In the genomic region with DNA sequence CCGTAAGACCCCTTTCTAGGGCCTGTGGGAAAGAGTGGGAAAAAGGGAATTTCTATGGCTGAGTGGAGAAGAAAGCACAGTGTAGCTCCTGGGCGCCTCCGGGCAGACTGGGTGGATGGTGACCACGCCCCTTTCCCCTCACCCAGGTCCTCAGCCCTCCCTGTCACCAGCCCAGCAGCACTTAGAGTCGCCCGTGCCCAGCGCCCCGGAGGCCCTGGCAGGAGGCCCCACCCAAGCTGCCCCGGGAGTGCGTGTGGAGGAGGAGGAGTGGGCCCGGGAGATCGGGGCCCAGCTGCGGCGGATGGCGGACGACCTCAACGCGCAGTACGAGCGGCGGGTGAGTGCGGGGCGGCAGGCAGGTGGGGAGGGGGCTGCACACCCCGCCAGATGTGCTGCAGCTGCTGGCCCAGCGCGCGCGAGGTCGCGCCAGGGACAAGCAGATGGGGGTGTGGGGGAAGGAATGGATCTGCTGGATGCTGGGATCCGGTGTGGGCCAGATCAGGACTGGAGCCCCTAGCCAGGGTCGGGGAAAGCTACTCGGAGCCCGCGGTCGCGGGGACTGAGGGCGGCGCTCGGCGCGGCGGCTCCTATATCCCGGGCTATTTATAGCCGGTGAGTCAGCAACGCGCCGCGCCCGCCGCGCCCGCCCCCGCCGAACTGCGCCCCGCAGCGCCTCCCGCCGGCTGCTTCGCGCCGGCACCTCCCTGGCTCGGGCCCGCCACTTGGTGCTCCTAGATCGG, we compare ENCODE assay signal across 8 mouse cellular contexts. TPM values are rescaled to one million over a fixed set of nuclear protein-coding genes. Genes with fewer than 3 reads are reported as not detected.
DNase-seq lines count a peak whose midpoint lies in the region; ATAC-seq and TF ChIP-seq lines count a peak whose summit lies in the region.

No protein-coding gene starts in this region.

- peak; percentile 76 for TF ChIP-seq CTCF in C2C12 (IDR thresholded peaks at IDR 0.05; ENCODE audit: control insufficient read depth, insufficient read depth, insufficient read length)
- TF ChIP-seq CTCF in bone marrow macrophage, adult 2 months (IDR thresholded peaks at IDR 0.05; ENCODE audit: low read depth, low read length), result no peak; the same call in 1 of the 2 replicates
- no peak for TF ChIP-seq CTCF in embryonic fibroblast, embryonic 13.5 days (IDR thresholded peaks at IDR 0.05; ENCODE audit: borderline replicate concordance, insufficient read depth, low read length)

- peak overlapping the region; percentile 46 for H3K4me3 ChIP-seq in C2C12 (ENCODE audit: insufficient read depth, poor library complexity, severe bottlenecking)
- peak overlapping the region; percentile 99 for H3K4me3 ChIP-seq in bone marrow macrophage, adult 2 months (ENCODE audit: insufficient read depth, low read length)
- H3K4me3 ChIP-seq in embryonic fibroblast, embryonic 13.5 days (ENCODE audit: insufficient read depth, low read length), result peak overlapping the region; percentile 74
- H3K4me3 ChIP-seq in heart, embryonic 11.5 days (ENCODE audit: low read depth, low read length), result peak overlapping the region; percentile 86
- H3K4me3 ChIP-seq in kidney, embryonic 15.5 days (replicated peaks), result peak overlapping the region; percentile 85
- peak overlapping the region; percentile 91 for H3K4me3 ChIP-seq in liver, embryonic 13.5 days (replicated peaks)
- H3K4me3 ChIP-seq in stomach, embryonic 14.5 days (ENCODE audit: low read depth, low read length), result peak overlapping the region; percentile 74

- H3K4me1 ChIP-seq in bone marrow macrophage, adult 2 months (ENCODE audit: control insufficient read depth, insufficient read depth, low read length), result peaks cover 15% of the 10 kb centered on the region
- H3K4me1 ChIP-seq in embryonic fibroblast, embryonic 13.5 days (ENCODE audit: control insufficient read depth, insufficient read depth, low read length), result peaks cover 8% of the 10 kb centered on the region
- peaks cover 22% of the 10 kb centered on the region for H3K4me1 ChIP-seq in heart, embryonic 11.5 days (ENCODE audit: control insufficient read depth, insufficient read depth, low read length)
- H3K4me1 ChIP-seq in kidney, embryonic 15.5 days, result peaks cover 68% of the 10 kb centered on the region
- peaks cover 71% of the 10 kb centered on the region for H3K4me1 ChIP-seq in liver, embryonic 13.5 days (replicated peaks)
- peaks cover 37% of the 10 kb centered on the region for H3K4me1 ChIP-seq in stomach, embryonic 14.5 days (ENCODE audit: control insufficient read depth, insufficient read depth, low read length)

- 1% methylated on average over 44 of the region's 66 CpGs for WGBS in heart, embryonic 11.5 days (ENCODE audit: insufficient replicate concordance)
- WGBS in kidney, embryonic 15.5 days, result under 1% methylated on average over 65 of the region's 66 CpGs
- WGBS in liver, embryonic 13.5 days (ENCODE audit: insufficient replicate concordance), result under 1% methylated on average over 64 of the region's 66 CpGs
- under 1% methylated on average over 44 of the region's 66 CpGs for WGBS in stomach, embryonic 14.5 days

- H3K27ac ChIP-seq in bone marrow macrophage, adult 2 months (ENCODE audit: insufficient read depth, low read depth, low read length), result peak overlapping the region; percentile 97
- H3K27ac ChIP-seq in embryonic fibroblast, embryonic 13.5 days (ENCODE audit: insufficient read depth, low read length), result peak overlapping the region; percentile 98
- peak overlapping the region; percentile 92 for H3K27ac ChIP-seq in heart, embryonic 11.5 days (ENCODE audit: low read depth, low read length)
- peak overlapping the region; percentile 99 for H3K27ac ChIP-seq in kidney, embryonic 15.5 days
- H3K27ac ChIP-seq in liver, embryonic 13.5 days, result peak overlapping the region; percentile 99
- peak overlapping the region; percentile 97 for H3K27ac ChIP-seq in stomach, embryonic 14.5 days (ENCODE audit: low read length)

- H3K9ac ChIP-seq in heart, embryonic 11.5 days (ENCODE audit: low read depth, low read length), result peak overlapping the region; percentile 82
- peak overlapping the region; percentile 94 for H3K9ac ChIP-seq in kidney, embryonic 15.5 days
- peak overlapping the region; percentile 99 for H3K9ac ChIP-seq in liver, embryonic 13.5 days
- peak overlapping the region; percentile 73 for H3K9ac ChIP-seq in stomach, embryonic 14.5 days (replicated peaks; ENCODE audit: low read depth, low read length)

- H3K79me3 ChIP-seq in C2C12 (ENCODE audit: low read depth), result no peaks in the 10 kb centered on the region

- H3K9me3 ChIP-seq in heart, embryonic 11.5 days (replicated peaks; ENCODE audit: control insufficient read depth, low read length), result no peaks in the 10 kb centered on the region
- no peaks in the 10 kb centered on the region for H3K9me3 ChIP-seq in kidney, embryonic 15.5 days (replicated peaks)
- no peaks in the 10 kb centered on the region for H3K9me3 ChIP-seq in liver, embryonic 13.5 days (replicated peaks)
- no peaks in the 10 kb centered on the region for H3K9me3 ChIP-seq in stomach, embryonic 14.5 days (ENCODE audit: control insufficient read depth, low read depth, low read length)

- TF ChIP-seq POLR2A in bone marrow macrophage, adult 2 months (IDR thresholded peaks at IDR 0.05; ENCODE audit: borderline replicate concordance, low read depth, low read length), result peak; percentile 94
- peak; percentile 94 for TF ChIP-seq POLR2A in embryonic fibroblast, embryonic 13.5 days (IDR thresholded peaks at IDR 0.05; ENCODE audit: low read depth, low read length)

- peak overlapping the region; percentile 93 for H3ac ChIP-seq in C2C12 (ENCODE audit: control insufficient read depth, insufficient read length, low read depth)

- no peaks in the 10 kb centered on the region for H3K36me3 ChIP-seq in C2C12 (ENCODE audit: control insufficient read depth, insufficient read depth)
- H3K36me3 ChIP-seq in heart, embryonic 11.5 days (ENCODE audit: control insufficient read depth, insufficient read depth, low read length), result no peaks in the 10 kb centered on the region; the same call in 1 of the 2 replicates
- peaks cover 16% of the 10 kb centered on the region for H3K36me3 ChIP-seq in kidney, embryonic 15.5 days
- peaks cover 17% of the 10 kb centered on the region for H3K36me3 ChIP-seq in liver, embryonic 13.5 days
- no peaks in the 10 kb centered on the region; the same call in 1 of the 2 replicates for H3K36me3 ChIP-seq in stomach, embryonic 14.5 days (ENCODE audit: control insufficient read depth, insufficient read depth, low read length)

- peak; percentile 75 for DNase-seq in liver, embryonic 13.5 days
- DNase-seq in naive thymus-derived CD4-positive, alpha-beta T cell, adult 2 months (ENCODE audit: low read depth), result peak; percentile 89

- H3K4me2 ChIP-seq in heart, embryonic 11.5 days, result peak overlapping the region; percentile 84
- H3K4me2 ChIP-seq in kidney, embryonic 15.5 days, result peak overlapping the region; percentile 100
- peak overlapping the region; percentile 100 for H3K4me2 ChIP-seq in liver, embryonic 13.5 days
- H3K4me2 ChIP-seq in stomach, embryonic 14.5 days (replicated peaks; ENCODE audit: low read depth, low read length), result peak overlapping the region; percentile 99

- H3K27me3 ChIP-seq in C2C12 (ENCODE audit: control insufficient read depth, insufficient read depth, insufficient read length), result no peaks in the 10 kb centered on the region
- no peaks in the 10 kb centered on the region for H3K27me3 ChIP-seq in heart, embryonic 11.5 days (ENCODE audit: control insufficient read depth, insufficient read depth, low read length)
- H3K27me3 ChIP-seq in kidney, embryonic 15.5 days, result no peaks in the 10 kb centered on the region
- peaks cover 18% of the 10 kb centered on the region for H3K27me3 ChIP-seq in liver, embryonic 13.5 days
- H3K27me3 ChIP-seq in stomach, embryonic 14.5 days (ENCODE audit: control insufficient read depth, insufficient read depth, low read length), result no peaks in the 10 kb centered on the region

- ATAC-seq in heart, embryonic 11.5 days (replicated peaks; ENCODE audit: insufficient number of reproducible peaks, low FRiP score, low TSS enrichment), result peak; percentile 71
- ATAC-seq in kidney, embryonic 15.5 days (replicated peaks; ENCODE audit: low FRiP score), result peak; percentile 73
- peak; percentile 67 for ATAC-seq in liver, embryonic 13.5 days (ENCODE audit: low read depth)
- ATAC-seq in stomach, embryonic 14.5 days (ENCODE audit: insufficient number of reproducible peaks, insufficient read depth, low FRiP score, low read depth), result peak; percentile 73

- H3K79me2 ChIP-seq in C2C12 (ENCODE audit: control insufficient read depth, insufficient read depth), result peaks cover 11% of the 10 kb centered on the region

RNA-seq across cellular contexts. Expression of a gene that starts 5.5 kb away (rescaled TPM):
- polyA plus RNA-seq in C2C12 (2012; fragmentation: generic; extraction: Trizol), result 6.6 TPM
- 26.6 and 27.6 TPM in 2 replicates for polyA plus RNA-seq in bone marrow macrophage, adult 2 months (2012; ENCODE audit: insufficient read depth, insufficient read length, missing spikeins)
- 15.8 and 19.9 TPM in 2 replicates for polyA plus RNA-seq in embryonic fibroblast, embryonic 13.5 days (2011; ENCODE audit: insufficient read length, low read depth, missing spikeins)
- polyA plus RNA-seq in heart, embryonic 11.5 days (2014; fragmentation: Nextera tagmentation; extraction: Ambion mirVana), result 3.7 and 6.0 TPM in 2 replicates
- polyA plus RNA-seq in kidney, embryonic 15.5 days (2015; fragmentation: Nextera tagmentation; extraction: Ambion mirVana), result 12.3 and 12.4 TPM in 2 replicates
- 4.1 and 4.5 TPM in 2 replicates for polyA plus RNA-seq in liver, embryonic 13.5 days (2015; fragmentation: Nextera tagmentation; extraction: Ambion mirVana)
- 5.2 and 5.3 TPM in 2 replicates for polyA plus RNA-seq in stomach, embryonic 14.5 days (2014; fragmentation: Nextera tagmentation; extraction: Ambion mirVana)

RNA-seq across cellular contexts. Expression of a gene that starts 27.1 kb away (rescaled TPM):
- 52.2 TPM for polyA plus RNA-seq in C2C12 (2012; fragmentation: generic; extraction: Trizol)
- polyA plus RNA-seq in bone marrow macrophage, adult 2 months (2012; ENCODE audit: insufficient read depth, insufficient read length, missing spikeins), result 143 and 146 TPM in 2 replicates
- 66.0 and 70.9 TPM in 2 replicates for polyA plus RNA-seq in embryonic fibroblast, embryonic 13.5 days (2011; ENCODE audit: insufficient read length, low read depth, missing spikeins)
- 11.3 and 16.4 TPM in 2 replicates for polyA plus RNA-seq in heart, embryonic 11.5 days (2014; fragmentation: Nextera tagmentation; extraction: Ambion mirVana)
- polyA plus RNA-seq in kidney, embryonic 15.5 days (2015; fragmentation: Nextera tagmentation; extraction: Ambion mirVana), result 28.9 and 33.0 TPM in 2 replicates
- 12.6 and 17.5 TPM in 2 replicates for polyA plus RNA-seq in liver, embryonic 13.5 days (2015; fragmentation: Nextera tagmentation; extraction: Ambion mirVana)
- 20.5 and 23.4 TPM in 2 replicates for polyA plus RNA-seq in stomach, embryonic 14.5 days (2014; fragmentation: Nextera tagmentation; extraction: Ambion mirVana)

RNA-seq across cellular contexts. Expression of a gene that starts 40.2 kb away (rescaled TPM):
- 11.7 TPM for polyA plus RNA-seq in C2C12 (2012; fragmentation: generic; extraction: Trizol)
- 11.7 and 14.0 TPM in 2 replicates for polyA plus RNA-seq in bone marrow macrophage, adult 2 months (2012; ENCODE audit: insufficient read depth, insufficient read length, missing spikeins)
- polyA plus RNA-seq in embryonic fibroblast, embryonic 13.5 days (2011; ENCODE audit: insufficient read length, low read depth, missing spikeins), result 11.1 and 11.6 TPM in 2 replicates
- 6.6 and 6.7 TPM in 2 replicates for polyA plus RNA-seq in heart, embryonic 11.5 days (2014; fragmentation: Nextera tagmentation; extraction: Ambion mirVana)
- polyA plus RNA-seq in kidney, embryonic 15.5 days (2015; fragmentation: Nextera tagmentation; extraction: Ambion mirVana), result 16.4 and 19.5 TPM in 2 replicates
- polyA plus RNA-seq in liver, embryonic 13.5 days (2015; fragmentation: Nextera tagmentation; extraction: Ambion mirVana), result 3.9 and 4.4 TPM in 2 replicates
- polyA plus RNA-seq in stomach, embryonic 14.5 days (2014; fragmentation: Nextera tagmentation; extraction: Ambion mirVana), result 19.0 and 19.5 TPM in 2 replicates

RNA-seq across cellular contexts. Expression of a gene that starts 54.3 kb away (rescaled TPM):
- 0.02 TPM for polyA plus RNA-seq in C2C12 (2012; fragmentation: generic; extraction: Trizol)
- polyA plus RNA-seq in bone marrow macrophage, adult 2 months (2012; ENCODE audit: insufficient read depth, insufficient read length, missing spikeins), result 463 and 511 TPM in 2 replicates
- polyA plus RNA-seq in embryonic fibroblast, embryonic 13.5 days (2011; ENCODE audit: insufficient read length, low read depth, missing spikeins), result 0.60 and 5.3 TPM in 2 replicates
- polyA plus RNA-seq in heart, embryonic 11.5 days (2014; fragmentation: Nextera tagmentation; extraction: Ambion mirVana), result 0.74 and 1.5 TPM in 2 replicates
- 2.5 and 3.7 TPM in 2 replicates for polyA plus RNA-seq in kidney, embryonic 15.5 days (2015; fragmentation: Nextera tagmentation; extraction: Ambion mirVana)
- 1.4 TPM in 2 replicates for polyA plus RNA-seq in liver, embryonic 13.5 days (2015; fragmentation: Nextera tagmentation; extraction: Ambion mirVana)
- polyA plus RNA-seq in stomach, embryonic 14.5 days (2014; fragmentation: Nextera tagmentation; extraction: Ambion mirVana), result 2.4 and 3.2 TPM in 2 replicates

Comparison
In these comparisons a context has a peak if more than half of its experiments do, and no peak if none do; other contexts are left out.
1. Peak in every context shown above with its lines: DNase-seq, ATAC-seq, H3K4me3 ChIP-seq and H3K27ac ChIP-seq.
2. H3K4me3 ChIP-seq: peak in every context shown above with its lines; median percentile 99 in bone marrow macrophage, adult 2 months; 91 in liver, embryonic 13.5 days; 86 in heart, embryonic 11.5 days; 85 in kidney, embryonic 15.5 days; 74 in embryonic fibroblast, embryonic 13.5 days; 74 in stomach, embryonic 14.5 days; 46 in C2C12.